Mouse (Mus musculus) megakaryocyte-erythroid progenitor cell, adult 5-6 weeks (primary cell): ENCODE results near the gene B3gnt9. TPM values are rescaled to one million over a fixed set of nuclear protein-coding genes. Genes with fewer than 3 reads are reported as not detected.

ENCODE experiments used
- ATAC-seq: replicated peaks from 2 replicates; pipeline ENCODE4 v1.8.0; 2016; ENCODE audit warnings: mild to moderate bottlenecking, inconsistent platforms; ENCODE audit not compliant: severe bottlenecking, poor library complexity, low FRiP score, low TSS enrichment
- total RNA-seq, 2 experiments: library from RNA; stranded (forward) in 1 of 2; stranded (reverse) in 1 of 2; fragments of 200-1000, 215-1000 nt in 1 of 2; fragments of >200 nt in 1 of 2; fragmentation: Nextera tagmentation in 1 of 2; gene quantifications; 2 replicates each; pipeline ENCODE4 v1.2.3; 2014 to 2017

Gene B3gnt9
- total RNA-seq, 2 experiments from 2014 or later = 2.6 TPM; not detected in 1

DNA sequence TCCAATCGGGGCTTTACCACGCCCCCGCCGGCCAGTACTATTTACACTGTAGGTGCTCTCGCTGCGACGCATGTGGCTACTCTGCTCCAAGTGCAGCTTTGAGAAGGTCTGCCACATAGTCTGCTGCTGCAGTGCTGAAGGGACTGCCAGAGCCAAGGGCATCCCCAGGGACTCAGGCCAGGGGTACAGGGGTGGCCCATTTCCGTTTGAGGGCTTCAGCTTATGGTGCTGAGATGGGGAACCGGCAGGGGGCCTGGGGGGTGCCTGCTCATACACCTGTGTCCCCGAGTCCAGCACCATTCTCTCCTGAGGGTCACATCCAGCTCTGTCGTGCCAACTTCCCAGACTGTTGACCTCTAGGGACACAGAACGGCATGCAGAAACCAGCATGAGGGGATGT, 30.6 kb upstream of the B3gnt9 start:
- ATAC-seq = no peak

DNA sequence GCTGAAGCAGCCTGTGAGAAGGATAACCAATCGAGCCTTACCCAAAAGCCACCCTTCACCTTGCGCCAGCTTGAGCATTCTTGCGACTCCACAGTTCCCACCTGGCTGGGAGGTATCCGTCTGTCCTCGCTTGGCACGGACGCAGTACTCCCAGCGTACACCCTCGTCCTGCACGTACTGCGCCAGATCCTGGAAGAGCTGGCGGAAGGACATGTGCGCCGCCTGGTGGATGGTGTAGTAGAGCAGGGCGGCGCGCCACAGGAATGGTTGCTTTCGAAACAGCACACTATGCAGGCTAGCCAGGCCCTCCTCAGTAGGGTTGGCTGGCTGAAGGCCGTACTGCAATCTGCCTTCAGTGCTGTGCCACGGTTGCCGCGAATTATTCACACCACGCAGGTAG, 28.1 kb upstream of the B3gnt9 start:
- ATAC-seq = peak; percentile 35

DNA sequence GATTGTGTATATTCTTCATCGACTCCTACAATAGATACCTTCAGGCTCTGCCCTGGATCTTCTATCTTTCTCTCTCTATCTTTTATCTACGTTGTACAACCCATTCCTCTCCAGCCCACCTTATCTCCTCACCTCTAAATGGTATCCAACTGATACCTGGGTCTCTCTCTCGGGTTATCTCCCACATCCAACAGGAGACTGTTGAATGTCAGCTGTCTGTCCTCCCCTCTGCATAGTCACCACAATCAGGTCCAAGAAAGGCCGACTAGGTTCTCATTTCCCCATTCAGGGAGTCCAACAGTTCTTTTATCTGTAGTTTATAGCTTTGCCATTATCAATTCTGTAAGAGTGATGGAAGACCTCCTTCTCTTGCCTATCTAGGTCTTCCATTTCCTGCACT, 27.3 kb upstream of the B3gnt9 start:
- no peak for ATAC-seq

DNA sequence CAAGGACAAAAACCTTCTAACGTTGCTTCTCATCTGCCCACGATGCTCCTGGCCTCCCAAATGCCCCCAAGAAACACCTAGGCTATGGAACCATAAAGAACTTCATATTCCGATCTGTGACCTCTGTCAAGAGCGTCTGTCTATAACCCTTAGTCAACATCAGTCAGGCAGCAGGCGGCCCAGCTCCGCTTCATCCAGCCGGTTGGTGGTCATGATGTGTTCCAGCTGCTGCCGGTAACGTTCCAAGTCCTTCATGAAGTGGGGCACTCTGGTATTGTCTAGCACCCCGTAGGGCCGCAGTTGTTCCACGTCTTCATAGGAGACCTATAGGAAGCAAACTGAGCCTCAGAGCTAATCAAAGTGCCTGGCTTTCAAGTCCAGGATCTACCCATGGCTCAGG, 26.9 kb upstream of the B3gnt9 start:
- ATAC-seq = no peak

DNA sequence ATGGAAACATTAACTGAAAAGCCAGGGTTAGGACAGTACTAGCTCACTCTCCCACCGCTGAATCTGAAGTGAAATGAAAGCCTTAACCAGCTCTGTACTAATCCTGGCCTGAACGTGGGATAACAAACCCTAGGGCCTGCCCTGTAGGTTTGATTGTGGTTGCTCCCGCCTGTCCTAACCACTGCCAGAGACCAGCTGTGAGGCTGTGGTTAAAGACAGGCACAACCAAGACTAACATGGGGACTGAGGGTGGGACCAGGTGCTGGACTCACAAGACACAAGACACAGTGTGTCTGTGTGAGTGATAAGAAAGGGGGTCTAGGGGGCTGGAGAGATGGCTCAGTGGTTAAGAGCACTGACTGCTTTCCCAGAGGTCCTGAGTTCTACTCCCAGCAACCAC, 25.6 kb upstream of the B3gnt9 start:
- no peak for ATAC-seq

DNA sequence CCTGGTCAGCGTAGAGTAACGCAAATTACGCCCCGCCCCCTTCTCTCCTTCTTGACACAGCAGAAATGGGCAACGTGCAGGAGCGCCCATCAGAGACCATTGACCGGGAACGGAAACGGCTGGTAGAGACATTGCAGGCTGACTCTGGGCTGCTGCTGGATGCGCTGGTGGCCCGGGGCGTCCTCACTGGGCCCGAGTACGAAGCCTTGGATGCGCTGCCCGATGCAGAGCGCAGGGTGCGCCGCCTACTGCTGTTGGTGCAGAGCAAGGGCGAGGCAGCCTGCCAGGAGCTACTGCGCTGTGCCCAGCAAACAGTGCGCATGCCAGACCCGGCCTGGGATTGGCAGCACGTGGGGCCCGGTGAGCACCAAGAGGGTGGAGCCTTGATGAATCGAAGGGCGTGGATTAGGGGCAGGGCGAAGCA, 24.0 kb upstream of the B3gnt9 start:
- ATAC-seq = peak; percentile 83

DNA sequence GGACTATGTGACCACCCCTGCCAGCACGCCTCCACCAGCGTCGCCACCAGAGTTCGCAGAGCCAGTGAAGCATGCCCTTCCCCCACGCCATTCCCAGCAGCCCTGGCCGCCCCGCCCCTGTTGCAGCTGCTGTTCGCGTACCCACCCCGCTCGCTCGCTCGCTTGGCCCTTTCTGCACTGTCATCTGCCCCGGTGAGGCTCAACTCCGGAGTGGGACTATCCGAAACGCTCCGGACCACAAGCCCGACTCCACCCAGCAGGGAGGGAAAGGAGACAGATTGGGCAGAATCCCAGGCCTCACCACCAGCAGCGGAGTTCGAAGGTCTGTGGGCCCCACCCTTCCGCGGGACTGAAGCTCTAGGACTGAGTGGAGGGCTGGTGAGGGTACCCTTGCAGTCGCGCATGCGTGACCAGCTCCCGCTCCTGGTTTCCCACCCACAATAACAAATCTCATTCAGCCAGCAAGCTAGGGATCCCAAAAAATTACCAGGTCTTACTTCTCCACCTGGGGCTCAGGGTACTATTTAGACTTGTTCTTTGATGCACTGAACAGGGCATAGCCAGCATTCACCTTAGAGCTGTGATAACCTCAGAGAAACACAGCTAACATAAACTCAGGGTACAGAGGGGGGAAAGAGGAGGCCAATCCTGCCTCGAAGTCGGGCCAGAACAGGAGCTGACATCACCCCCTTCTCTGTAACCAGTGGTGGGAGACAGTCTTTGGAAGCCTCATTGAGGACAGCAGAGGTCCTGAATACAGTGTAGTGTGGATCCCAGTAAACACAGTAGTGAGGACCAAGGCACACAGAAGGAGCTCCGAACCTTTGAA, 21.6 kb upstream of the B3gnt9 start:
- peak; percentile 58 for ATAC-seq

DNA sequence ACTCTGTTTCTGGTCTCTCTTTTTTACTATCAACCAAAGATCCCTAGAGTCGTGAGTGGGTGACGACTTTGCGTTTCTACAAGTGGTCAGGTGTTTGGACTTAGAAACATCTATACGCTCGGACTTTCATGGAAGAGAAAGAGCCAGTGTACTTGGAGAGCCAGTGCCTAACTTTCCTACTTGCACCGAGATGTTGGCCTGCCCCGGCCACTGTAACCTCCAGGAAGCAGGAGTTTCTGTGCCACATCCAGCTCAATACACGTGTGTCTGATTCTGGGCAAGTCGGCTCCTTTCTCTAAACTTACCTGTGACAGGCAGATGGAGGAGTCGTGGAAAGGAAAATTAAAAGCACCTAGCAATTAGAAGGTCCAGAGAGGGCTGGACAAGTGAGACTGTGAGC, 20.9 kb upstream of the B3gnt9 start, which contains the start of gene Nol3:
Gene Nol3 (plus strand): TSS at position 301 of the 400 bp plus-strand sequence.
- ATAC-seq = no peak

DNA sequence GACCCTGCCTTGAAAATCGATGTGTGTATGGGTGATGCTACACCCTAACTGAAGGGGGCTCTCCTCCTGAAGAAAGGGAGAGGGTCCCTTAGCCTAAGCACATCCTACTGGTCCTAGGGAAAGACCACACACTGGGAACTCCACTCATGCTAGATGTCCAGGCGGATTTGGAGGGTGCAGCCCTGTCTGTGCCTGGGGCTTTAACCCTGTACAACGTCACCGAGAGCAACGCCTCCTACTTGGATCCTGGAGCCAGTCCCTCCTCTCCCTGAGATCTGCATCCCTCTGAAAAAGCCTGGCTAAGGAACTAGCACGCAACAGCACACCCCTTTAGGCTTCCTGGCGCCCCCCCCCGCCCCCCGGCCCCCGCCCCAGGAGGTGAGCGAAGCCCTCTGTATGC, 20.4 kb upstream of the B3gnt9 start:
- ATAC-seq = no peak

DNA sequence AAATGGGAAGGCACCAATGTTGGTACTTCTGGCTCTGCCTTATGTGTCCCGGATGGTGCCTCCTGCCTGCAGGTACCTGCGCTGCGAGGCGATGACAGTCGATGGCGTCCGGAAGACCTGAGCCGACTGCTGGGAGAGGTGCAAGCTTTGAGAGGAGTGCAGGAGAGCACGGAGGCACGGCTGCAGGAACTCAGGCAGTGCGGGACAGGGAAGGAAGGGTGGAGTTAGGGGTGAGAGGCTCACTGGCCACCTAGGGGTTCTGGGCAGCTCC, 15.9 kb upstream of the B3gnt9 start:
- ATAC-seq = no peak

DNA sequence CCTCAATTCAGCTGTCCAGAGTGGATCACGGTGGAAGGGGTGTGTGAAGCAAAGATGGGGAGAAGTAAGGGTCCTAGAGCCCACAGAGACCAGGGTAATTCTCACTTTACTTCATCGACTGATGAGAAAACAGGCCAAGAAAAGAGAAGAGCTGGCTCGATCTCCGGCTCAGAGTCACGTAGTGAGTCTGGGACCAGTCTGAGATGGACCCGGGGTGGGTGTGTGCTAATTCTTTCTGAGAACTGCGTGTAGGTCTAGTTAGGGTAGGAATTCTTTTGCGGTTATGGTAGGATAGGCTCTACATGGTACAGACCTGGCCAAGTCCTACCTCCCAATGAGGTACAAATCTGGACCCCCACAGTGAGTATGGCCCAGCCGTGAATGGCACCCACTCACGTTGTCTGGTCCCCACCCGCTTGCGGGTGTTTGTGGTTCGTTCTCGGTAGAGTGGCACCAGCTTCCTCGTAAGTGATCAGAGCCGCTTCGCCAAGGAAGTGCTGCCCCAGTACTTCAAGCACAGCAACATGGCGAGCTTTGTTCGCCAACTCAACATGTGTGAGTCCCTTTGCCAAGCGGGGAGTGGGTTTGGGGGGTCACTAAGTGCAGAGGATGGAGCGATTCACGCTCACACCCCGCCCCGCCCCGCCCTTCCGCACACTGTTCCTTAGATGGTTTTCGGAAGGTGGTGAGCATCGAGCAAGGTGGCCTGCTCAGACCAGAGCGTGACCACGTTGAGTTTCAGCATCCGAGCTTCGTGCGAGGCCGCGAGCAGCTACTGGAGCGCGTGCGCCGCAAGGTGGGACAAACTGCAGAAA, 15.4 kb upstream of the B3gnt9 start:
- no peak for ATAC-seq

DNA sequence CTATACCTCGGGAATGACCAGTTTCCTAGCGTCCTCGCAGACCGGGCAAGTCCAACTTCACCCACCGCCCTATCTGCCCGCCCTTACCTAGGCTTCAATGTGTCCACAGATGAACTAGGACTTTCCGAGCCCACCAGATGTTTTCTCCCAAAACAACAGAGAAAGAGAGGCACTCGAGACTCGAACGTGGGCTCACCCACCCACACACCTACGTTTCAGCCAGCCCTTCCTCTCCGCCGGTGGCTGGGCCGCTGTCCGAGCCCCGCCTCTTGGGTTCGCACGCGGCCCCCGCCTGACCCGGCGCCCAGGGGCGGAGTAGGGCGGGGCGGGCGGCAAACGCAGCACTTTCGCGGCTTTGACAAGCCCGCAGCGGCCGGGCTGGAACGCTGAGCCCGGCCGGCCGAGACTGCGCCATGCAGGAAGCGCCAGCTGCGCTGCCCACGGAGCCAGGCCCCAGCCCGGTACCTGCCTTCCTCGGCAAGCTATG, 14.6 kb upstream of the B3gnt9 start, which contains the start of gene Hsf4:
Gene Hsf4 (plus strand): TSS at position 341 of the 487 bp plus-strand sequence.
- ATAC-seq = 0 out of 2 replicates have a peak, but pooled peaks have one; percentile 15

DNA sequence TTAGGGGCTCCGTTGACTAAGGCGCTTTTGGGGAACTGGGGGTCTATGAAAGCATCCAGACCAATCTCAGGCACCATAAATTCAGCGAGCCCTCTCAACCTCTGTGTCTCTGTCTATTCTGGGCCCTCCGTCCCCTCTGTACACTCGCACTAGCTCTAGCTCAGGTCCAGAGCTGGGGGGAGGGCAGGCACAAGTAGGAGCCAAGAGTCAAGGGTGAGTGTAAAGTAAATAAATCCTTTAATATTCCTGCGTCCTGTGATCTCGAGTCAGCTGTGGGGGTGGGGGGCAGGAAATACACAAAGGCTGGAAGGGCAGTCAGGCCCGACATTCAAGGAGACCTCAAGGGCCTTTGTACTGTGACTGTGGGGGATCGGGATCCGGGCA, 14.1 kb upstream of the B3gnt9 start:
- ATAC-seq = no peak

DNA sequence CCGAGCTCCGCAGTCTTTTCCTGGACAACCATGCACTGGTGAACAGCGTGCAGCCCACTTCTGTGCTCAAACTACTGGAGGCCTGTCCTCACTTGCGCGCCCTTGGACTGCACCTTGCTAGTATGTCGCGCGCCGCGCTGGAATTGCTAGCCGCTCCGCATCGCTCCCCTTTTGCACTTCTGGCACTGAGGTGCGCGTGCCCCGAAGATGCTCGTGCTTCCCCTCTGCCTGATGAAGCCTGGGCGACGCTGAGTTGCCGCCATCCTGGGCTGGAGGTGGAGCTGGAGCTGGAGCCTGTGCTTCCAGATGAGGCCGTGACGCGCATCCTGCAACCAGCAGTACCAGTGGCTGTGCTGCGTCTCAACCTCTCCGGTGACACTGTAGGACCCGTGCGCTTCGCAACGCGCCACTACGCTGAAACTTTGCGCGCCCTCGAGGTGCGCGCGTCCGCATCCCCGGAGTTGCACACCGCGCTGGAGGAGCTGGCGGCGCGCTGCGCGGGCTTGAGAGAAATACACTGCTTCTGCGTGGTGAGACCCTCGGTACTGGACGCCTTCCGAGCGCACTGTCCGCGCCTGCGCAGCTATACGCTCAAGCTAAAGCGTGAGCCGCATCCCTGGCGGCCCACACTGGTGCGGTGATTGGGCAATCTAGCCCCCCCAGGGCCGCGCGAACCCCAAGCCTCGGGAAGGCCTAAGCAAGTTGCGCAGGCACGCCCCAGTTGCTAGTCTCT, 13.6 kb upstream of the B3gnt9 start:
- ATAC-seq = no peak

DNA sequence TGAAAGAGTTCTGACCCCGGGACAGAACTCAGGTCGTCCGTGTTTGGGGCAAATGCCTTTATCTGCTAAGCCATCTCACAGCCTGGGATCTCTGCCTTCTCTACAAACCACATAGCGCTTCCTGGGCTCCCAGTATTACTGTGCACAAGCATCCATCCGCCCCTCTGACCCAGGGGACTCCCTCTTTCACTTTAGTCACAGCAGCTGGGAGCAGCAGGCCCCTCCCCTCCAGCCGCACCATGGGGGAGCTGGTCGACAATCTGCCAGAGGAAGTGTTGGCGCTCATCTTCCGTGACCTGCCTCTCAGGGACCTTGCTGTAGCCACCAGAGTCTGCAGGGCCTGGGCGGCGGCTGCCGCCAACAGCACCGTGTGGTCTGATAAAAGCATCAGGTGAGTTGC, 11.8 kb upstream of the B3gnt9 start:
- no peak for ATAC-seq

DNA sequence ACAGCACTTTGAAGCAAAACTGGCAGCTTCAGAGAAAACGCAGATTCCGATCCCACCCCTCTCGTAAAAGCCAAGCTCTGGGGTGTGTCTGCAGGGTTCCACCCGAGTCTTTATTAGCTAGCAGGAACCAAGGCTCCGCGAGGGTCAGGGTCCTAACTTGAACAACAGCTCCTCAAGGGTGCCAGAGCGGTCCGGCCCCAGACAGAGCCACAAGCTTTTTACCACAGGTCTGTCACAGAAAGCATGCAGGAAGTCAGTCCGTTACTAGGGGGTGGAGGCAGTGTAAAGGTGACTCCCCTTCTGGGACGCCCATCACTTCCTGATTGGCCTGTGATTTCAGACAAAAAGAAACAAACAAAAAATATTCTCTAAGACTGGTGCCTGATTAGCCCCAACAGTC, 10.2 kb upstream of the B3gnt9 start:
- peak; percentile 66 for ATAC-seq

DNA sequence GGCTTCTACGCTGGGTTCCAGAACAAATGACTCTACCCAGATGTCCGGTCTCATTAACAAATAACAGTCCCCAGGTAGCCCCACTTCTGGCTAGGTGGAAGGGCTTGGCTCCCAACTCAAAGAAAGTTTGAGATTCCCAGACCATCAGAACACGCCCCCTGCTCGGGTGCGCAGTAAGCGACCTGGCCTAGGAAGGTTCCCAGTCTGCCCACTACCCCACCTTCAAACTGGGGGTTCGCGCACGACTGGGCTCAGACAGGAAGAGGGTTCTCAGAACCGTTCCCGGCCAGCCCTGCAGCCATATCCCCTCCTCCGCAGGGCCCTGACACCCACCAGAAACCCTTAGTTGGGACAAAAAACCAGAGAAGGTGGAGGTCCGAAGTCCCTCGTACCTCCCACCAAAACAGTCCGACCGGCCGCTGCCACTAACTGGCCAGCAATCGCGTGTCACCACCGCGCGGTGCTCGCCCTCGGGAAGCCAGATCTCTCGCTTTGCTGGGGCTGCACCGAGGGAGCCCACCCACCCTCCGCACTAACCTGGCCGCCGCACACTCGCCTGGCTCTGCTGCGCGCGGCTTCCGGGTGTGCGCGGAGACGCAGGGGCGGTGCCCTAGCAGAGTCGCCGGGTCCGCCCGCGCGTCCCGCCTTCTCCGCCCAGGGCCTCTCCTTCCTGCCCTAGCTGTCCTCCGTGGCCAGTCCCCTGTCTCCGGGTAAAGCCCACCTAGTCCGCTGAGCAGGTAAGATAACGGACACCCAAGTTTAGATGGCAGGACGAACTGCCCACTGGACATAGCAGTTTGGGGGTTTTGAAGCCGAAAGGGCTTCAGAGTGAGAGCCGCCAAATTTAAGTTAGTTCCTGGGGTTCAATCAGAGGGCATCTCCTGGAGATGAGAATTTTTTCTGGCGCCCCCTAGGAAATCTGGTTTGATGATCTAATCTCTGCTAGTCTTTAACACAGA, 9.3 kb upstream of the B3gnt9 start, which contains the start of the genes Tradd and Fbxl8:
Gene Tradd (minus strand): TSS at position 586 of the 959 bp plus-strand sequence.
Gene Fbxl8 (plus strand): TSS at position 625 of the 959 bp plus-strand sequence.
- ATAC-seq = peak; percentile 77

DNA sequence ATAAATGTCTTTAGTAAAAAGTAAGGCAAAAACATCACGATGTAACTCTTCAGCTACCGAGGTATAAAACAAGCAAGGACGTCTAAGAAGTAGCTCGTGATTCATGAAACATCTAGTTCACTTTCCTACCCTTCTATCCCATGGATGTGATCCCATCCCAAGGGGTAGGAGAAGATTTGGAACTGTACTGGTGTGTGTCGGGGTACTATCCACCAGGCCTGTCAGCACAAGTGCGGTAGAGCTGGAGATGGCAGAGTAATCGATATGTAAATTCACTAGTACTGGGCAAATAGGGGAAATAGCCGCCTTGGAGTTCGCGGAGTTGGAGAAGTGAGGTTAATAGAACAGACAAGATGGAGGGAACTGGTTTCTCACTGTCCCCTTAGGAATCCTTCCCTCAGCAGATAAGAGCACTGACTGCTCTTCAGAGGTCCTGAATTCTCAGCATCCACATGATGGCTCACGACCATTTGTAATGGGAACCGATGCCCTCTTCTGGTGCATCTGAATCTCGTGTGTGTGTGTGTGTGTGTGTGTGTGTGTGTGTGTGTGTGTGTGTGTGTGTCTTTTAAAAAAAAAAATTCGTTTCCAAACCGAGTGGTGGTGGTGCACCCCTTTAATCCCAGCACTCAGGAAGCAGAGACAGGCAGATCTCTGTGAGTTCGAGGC, 8.4 kb upstream of the B3gnt9 start:
- no peak for ATAC-seq
